Mouse (Mus musculus) midbrain, embryonic 12.5 days (tissue): Measurements from ENCODE around the gene Nepn. TPM values are rescaled to one million over a fixed set of nuclear protein-coding genes. Genes with fewer than 3 reads are reported as not detected.

Experiments
- ATAC-seq: fragments of 200-750 bp; cut with Nextera tagmentation; 2 replicates; pipeline ENCODE4 v1.8.0; 2017; ENCODE audit warnings: low read depth, moderate TSS enrichment, moderate library complexity; ENCODE audit not compliant: low FRiP score
- H3K27ac ChIP-seq: fragments of 300-500 bp; sonication (generic); replicated peaks from 2 replicates; pipeline ENCODE4 v1.5.1; 2016; ENCODE audit warnings: mild to moderate bottlenecking
- H3K27me3 ChIP-seq: fragments of 300-500 bp; sonication (generic); 2 replicates; pipeline ENCODE4 v1.6.1; 2016; ENCODE audit warnings: mild to moderate bottlenecking
- H3K36me3 ChIP-seq: fragments of 300-500 bp; sonication (generic); 2 replicates; pipeline ENCODE4 v1.6.1; 2016
- H3K4me1 ChIP-seq: fragments of 300-500 bp; sonication (generic); 2 replicates; pipeline ENCODE4 v1.6.1; 2016
- H3K4me2 ChIP-seq: fragments of 300-500 bp; sonication (generic); replicated peaks from 2 replicates; pipeline ENCODE4 v1.6.1; 2016; ENCODE audit warnings: mild to moderate bottlenecking, moderate library complexity
- H3K4me3 ChIP-seq: fragments of 300-500 bp; sonication (generic); 2 replicates; pipeline ENCODE4 v1.5.1; 2016; ENCODE audit warnings: mild to moderate bottlenecking
- H3K9ac ChIP-seq: fragments of 300-500 bp; sonication (generic); replicated peaks from 2 replicates; pipeline ENCODE4 v1.6.1; 2016; ENCODE audit warnings: mild to moderate bottlenecking, moderate library complexity
- H3K9me3 ChIP-seq: fragments of 300-500 bp; sonication (generic); 2 replicates; pipeline ENCODE4 v1.6.1; 2016; ENCODE audit warnings: mild to moderate bottlenecking
- WGBS: fragments of 180-500 bp; shearing (Covaris S2); methylation state at CpG from one replicate; pipeline ENCODE4 v1.1.7; 2016; 5-methylcytosine and 5-hydroxymethylcytosine counted together
- polyA plus RNA-seq: library from polyadenylated mRNA; unstranded; fragments of >200 nt; fragmentation: Nextera tagmentation; extraction: Ambion mirVana; gene quantifications from 2 replicates; pipeline ENCODE4 v1.2.1, GENCODE M21; 2016

Gene Nepn
- polyA plus RNA-seq, 1 experiment from 2014 or later: not detected

DNA sequence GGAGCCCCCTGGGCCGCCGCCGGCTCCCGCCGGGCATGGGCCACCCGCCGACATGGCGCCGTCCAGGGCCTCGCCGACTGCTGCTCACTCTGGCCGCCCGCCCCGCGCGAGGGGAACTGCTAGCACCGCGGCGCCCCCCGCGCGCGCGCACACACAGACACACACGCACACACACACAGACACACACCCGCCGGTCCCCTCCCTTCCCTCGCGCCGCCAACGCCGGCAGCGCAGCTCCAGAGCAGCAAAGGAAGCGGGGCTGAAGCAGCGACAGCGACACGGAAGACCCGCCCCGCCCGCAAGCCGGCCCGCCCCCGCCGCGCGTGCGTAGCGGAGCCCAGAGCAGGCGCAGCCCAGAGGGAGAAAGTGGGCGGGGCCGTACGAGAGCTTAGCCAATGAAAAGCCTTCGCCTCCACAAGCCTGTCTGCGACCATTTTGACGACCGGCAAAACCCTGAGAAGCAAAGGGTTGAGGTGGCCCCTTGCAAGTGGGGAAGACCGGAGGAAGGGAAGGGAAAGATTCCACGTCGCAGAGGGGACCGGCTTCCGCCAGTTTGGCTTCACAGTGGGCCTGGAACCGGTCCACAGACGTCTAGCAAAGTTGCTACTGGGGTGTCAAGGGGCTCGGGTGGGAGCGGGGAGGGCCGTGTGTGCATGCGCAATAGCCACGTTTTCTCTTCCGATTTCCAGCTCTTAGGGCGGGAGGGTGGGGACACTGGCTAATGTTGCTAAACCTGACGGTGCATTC is 6.8 kb upstream of the Nepn start, which contains the start of gene Gopc:
Gopc (minus strand) TSS at position 280 of the 747 bp plus-strand sequence.
- Histone ChIP-seq H3K9me3 (no peaks in the 10 kb centered on the region), H3K27ac (peak within 1 kb of the TSS; percentile 96), H3K27me3 (no peaks in the 10 kb centered on the region), H3K4me2 (peak within 1 kb of the TSS; percentile 85), H3K36me3 (no peaks in the 10 kb centered on the region), H3K9ac (peak within 1 kb of the TSS; percentile 88), H3K4me3 (peak within 1 kb of the TSS; percentile 88), H3K4me1 (peaks cover 12% of the 10 kb centered on the region)
- peak; percentile 98 for ATAC-seq
- WGBS: under 1% methylated on average over 67 of the region's 71 CpGs

DNA sequence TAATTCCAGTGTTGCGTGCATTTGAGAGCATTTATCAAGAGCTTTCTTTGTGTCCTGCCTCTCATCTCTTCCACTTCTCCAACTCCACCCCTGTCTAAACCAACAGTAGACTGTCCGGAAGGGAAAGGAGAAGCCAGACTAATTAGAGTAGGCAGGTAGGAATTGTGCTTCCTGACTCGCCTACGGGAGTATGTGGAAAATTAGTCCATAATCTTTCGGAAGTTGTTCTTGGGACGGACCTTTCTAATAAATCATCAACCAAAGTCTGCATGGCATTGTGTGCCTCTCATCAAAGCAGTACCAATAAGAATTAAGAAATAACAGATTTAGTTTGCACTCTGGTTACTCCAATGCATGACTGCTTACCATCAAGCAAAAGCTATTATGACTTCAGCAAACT is 5.8 kb upstream of the Nepn start:
- peak overlapping the region; percentile 88 for H3K4me3 ChIP-seq
- no peaks in the 10 kb centered on the region for H3K36me3 ChIP-seq
- 89% methylated on average over 6 of the region's 6 CpGs for WGBS
- H3K4me2 ChIP-seq: peak overlapping the region; percentile 68
- no peaks in the 10 kb centered on the region for H3K9me3 ChIP-seq
- H3K4me1 ChIP-seq: peaks cover 12% of the 10 kb centered on the region
- no peak overlapping the region for H3K9ac ChIP-seq
- no peak overlapping the region for H3K27ac ChIP-seq
- ATAC-seq: no peak
- no peaks in the 10 kb centered on the region for H3K27me3 ChIP-seq

DNA sequence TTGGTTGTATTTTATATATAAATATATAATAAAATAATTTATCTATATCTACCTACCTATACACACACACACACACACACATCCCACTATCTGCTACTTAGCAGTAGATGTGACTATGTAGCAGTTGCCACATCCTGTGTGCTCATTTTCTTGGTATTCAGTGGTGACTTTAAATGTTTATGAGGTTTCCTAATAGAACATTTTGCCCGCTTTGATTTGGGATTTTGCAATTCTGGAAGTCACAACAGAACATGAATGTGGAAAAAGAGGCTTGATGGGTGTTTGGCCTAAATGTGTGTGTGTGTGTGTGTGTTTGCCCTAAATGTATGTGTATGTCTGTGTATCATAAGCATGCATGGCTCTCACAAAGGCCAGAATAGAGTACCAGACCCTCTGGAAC is 5.2 kb upstream of the Nepn start:
- H3K4me1 ChIP-seq: peaks cover 12% of the 10 kb centered on the region
- H3K36me3 ChIP-seq: no peaks in the 10 kb centered on the region
- 91% methylated on average over 1 of the region's 1 CpGs for WGBS
- no peaks in the 10 kb centered on the region for H3K9me3 ChIP-seq
- no peak overlapping the region for H3K27ac ChIP-seq
- no peak overlapping the region for H3K4me3 ChIP-seq
- no peak for ATAC-seq
- no peaks in the 10 kb centered on the region for H3K27me3 ChIP-seq
- no peak overlapping the region for H3K4me2 ChIP-seq
- no peak overlapping the region for H3K9ac ChIP-seq

DNA sequence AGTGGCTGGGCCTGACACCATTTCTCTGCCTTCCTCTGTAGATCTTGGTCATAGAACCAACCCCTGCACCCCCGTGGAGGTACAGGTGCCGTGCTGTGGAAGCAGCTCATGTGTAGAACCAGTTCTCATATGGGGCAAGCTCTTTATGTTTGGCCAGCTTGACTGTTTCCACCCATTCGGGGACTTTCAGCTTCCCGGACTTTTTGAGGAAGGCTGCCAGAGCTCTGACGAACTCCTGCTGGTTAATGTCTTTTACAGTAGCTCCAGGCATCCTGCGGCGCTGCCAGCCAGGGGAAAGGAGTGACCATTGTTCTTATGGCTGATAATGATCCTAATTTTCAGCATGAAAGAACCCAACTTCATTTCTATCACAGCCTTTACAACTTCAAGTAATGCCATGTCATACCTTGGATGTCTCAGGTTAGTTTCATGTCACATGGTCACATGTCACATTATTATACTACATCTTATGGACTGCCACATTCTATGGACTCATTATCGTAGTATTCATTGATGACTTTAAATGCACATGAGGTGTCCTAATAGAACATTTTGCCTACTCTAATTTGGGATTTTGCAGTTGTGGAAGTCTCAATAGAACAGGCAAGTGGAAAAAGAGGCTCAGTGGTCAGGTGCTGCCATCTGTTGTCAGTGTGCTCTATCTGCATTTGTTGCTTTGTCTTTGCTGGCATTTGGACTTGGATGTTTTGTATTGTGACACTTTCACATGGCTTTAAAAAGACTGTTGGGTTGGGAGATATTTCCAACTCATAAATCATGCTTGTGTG is 3.8 kb upstream of the Nepn start:
- WGBS: 52% methylated on average over 8 of the region's 8 CpGs
- Histone ChIP-seq H3K4me1 (peaks cover 7% of the 10 kb centered on the region), H3K36me3 (no peaks in the 10 kb centered on the region), H3K9ac (no peak overlapping the region), H3K4me3 (no peak overlapping the region), H3K27me3 (no peaks in the 10 kb centered on the region), H3K9me3 (no peaks in the 10 kb centered on the region), H3K4me2 (no peak overlapping the region), H3K27ac (no peak overlapping the region)
- ATAC-seq: no peak

DNA sequence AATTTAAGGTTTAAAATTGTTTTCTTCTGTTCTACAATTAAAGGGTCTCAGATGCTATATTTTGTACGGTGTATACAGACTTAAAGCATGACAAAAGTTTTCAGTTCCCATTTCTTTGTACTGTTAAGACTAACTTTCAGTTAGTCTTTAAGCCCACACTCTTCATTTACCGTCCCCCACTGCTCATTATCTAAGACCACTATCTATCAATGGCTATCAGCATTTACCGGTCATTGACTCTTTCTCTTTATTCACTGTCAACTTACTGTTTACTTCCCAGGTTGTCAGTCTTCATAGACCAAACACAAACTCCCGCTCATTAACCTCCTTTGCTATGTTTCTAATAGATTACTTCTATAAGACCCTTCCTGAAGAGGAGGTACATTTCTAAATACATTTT is 1.6 kb upstream of the Nepn start:
- no peaks in the 10 kb centered on the region for H3K9me3 ChIP-seq
- H3K36me3 ChIP-seq: no peaks in the 10 kb centered on the region
- H3K4me3 ChIP-seq: no peak overlapping the region
- ATAC-seq: no peak
- H3K4me2 ChIP-seq: no peak overlapping the region
- H3K27me3 ChIP-seq: no peaks in the 10 kb centered on the region
- no peak overlapping the region for H3K27ac ChIP-seq
- peaks cover 7% of the 10 kb centered on the region for H3K4me1 ChIP-seq
- 86% methylated on average over 4 of the region's 4 CpGs for WGBS
- H3K9ac ChIP-seq: no peak overlapping the region

DNA sequence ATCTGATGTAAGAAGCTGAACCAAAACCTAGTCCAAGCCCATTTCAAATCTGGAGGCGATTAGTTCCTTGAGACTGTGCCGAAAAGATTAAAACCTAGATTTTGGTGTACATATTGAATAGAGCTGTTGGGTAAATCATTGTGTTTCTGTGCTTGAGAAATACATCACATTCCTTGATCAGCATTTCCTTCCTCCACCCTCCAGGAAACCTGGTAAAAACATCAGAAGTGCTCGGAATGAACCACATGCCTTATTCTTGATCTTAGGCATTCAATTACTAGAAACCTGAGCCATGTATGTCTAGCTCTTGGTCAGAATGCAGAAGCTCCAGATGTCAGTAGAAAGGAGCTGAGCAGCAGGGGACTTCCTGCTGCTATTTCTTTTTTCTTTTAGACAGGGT is 666 bp downstream of the Nepn start:
- H3K27ac ChIP-seq: no peak overlapping the region
- ATAC-seq: no peak

DNA sequence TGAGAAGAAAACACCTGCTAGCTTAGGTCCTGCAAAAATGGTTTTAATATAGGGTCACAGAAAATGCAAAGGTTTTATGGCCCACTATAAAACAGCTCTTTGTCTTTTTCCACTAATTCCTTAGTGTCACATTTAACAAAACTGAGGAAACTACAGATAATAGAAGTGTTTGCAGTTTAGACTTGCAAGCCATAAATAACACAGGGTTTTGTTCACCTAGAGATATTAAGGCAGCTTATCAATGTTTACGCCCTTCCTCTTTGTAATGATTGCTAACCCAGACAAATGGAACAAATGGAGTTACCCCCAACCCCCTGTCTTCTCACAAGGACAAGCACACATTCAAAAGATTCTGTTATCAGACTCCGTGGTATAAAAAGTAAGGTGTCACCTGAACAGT is 2.4 kb downstream of the Nepn start:
- H3K36me3 ChIP-seq: no peaks in the 10 kb centered on the region
- H3K27ac ChIP-seq: no peak overlapping the region
- H3K9me3 ChIP-seq: no peaks in the 10 kb centered on the region
- no peaks in the 10 kb centered on the region for H3K4me1 ChIP-seq
- no peaks in the 10 kb centered on the region for H3K27me3 ChIP-seq
- H3K4me3 ChIP-seq: no peak overlapping the region
- H3K4me2 ChIP-seq: no peak overlapping the region
- 86% methylated on average over 2 of the region's 2 CpGs for WGBS
- H3K9ac ChIP-seq: no peak overlapping the region
- no peak for ATAC-seq

More for the DNA sequence above, 666 bp downstream of the Nepn start:
- no peaks in the 10 kb centered on the region for H3K27me3 ChIP-seq
- H3K9ac ChIP-seq: no peak overlapping the region
- no peaks in the 10 kb centered on the region for H3K4me1 ChIP-seq
- no peaks in the 10 kb centered on the region for H3K9me3 ChIP-seq
- no peak overlapping the region for H3K4me2 ChIP-seq
- no peaks in the 10 kb centered on the region for H3K36me3 ChIP-seq
- 87% methylated on average over 3 of the region's 3 CpGs for WGBS
- H3K4me3 ChIP-seq: no peak overlapping the region

DNA sequence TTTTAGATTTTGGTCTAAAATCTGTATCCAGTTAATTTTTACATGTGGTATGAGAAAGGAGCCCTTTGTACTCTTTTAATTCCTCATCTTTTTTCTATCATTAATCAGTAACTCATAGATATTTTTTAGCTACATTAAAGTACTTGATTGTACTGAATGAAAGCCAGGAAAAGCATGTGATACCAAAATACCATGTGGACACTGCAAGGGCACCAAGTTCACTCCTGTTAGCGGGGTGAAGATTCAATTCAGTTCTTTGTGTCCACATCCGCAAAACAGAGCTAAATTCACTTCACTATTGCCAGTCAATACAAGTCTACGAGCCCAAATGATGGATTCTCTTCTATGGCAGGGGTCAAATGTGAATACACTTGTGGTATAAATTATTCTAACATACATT is 7.9 kb downstream of the Nepn start:
- Histone ChIP-seq H3K9ac (no peak overlapping the region), H3K9me3 (no peaks in the 10 kb centered on the region), H3K4me1 (no peaks in the 10 kb centered on the region), H3K4me2 (no peak overlapping the region), H3K27ac (no peak overlapping the region), H3K27me3 (no peaks in the 10 kb centered on the region), H3K36me3 (no peaks in the 10 kb centered on the region), H3K4me3 (no peak overlapping the region)
- WGBS: 89% methylated on average over 3 of the region's 3 CpGs
- no peak for ATAC-seq

DNA sequence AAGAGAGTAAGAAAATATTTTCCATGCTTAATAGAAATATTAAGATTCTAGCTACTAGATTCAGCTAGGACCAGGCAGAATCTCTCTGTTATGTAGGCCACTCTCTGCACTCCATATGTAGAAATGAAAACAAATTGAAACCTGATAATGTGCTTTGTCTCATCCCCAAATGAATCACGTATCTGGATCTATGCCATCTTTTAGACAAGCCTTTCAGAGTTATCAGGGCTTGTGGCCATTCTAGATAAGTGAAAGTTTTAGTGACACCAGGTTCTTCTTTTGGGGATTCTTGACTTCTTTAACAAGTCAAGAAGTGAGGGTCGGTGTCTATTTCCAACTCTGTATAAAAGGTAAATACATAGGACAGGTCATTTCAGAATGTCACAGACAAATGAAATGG is 9.9 kb downstream of the Nepn start:
- Histone ChIP-seq H3K4me3 (no peak overlapping the region), H3K9ac (no peak overlapping the region), H3K27me3 (no peaks in the 10 kb centered on the region), H3K4me1 (no peaks in the 10 kb centered on the region), H3K27ac (no peak overlapping the region), H3K4me2 (no peak overlapping the region), H3K36me3 (no peaks in the 10 kb centered on the region), H3K9me3 (no peaks in the 10 kb centered on the region)
- no peak for ATAC-seq
- WGBS: 88% methylated on average over 2 of the region's 2 CpGs

DNA sequence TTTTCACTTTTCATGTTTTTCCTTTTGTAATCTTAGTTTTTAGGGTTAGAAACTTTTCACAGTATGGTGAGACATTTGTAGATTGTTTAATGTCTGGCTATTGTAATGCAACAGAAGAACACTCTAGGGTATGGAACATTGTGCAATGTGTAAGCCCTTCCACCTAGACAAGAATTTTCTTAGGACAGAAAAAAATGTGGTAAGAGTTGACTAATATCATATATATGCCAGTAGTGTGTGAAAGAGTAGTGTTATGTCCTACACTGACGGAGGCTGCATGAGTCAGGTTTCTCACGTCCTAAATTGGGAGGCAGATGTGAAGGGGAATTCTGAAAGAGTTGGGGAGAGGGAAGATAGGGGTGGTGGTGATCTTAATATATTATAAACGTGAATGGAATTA is 10.9 kb downstream of the Nepn start:
- Histone ChIP-seq H3K4me3 (no peak overlapping the region), H3K36me3 (no peaks in the 10 kb centered on the region), H3K4me2 (no peak overlapping the region), H3K4me1 (no peaks in the 10 kb centered on the region), H3K9me3 (no peaks in the 10 kb centered on the region), H3K27me3 (no peaks in the 10 kb centered on the region), H3K27ac (no peak overlapping the region), H3K9ac (no peak overlapping the region)
- 68% methylated on average over 3 of the region's 3 CpGs for WGBS
- no peak for ATAC-seq

DNA sequence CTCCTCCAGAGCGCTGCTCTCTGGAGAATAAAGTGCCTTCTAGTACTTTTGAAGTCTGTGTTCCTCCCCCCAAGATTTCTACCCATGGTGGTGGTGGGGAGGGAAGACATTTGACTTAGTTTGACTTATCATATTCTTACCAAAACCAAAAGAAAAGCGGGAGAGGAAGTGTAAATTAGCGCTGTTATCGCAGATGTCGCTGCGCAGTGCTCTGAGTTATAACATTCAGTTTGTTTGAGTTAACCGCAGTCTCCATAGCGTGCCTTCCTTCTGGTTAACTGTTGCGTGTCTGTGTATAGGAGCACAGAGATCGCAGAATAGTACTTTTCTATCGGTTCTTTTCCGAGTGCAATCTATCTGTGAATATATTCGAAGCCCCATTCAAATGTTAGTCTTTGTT is 16.4 kb downstream of the Nepn start:
- Histone ChIP-seq H3K9me3 (no peaks in the 10 kb centered on the region), H3K27ac (no peak overlapping the region), H3K4me2 (no peak overlapping the region), H3K4me1 (no peaks in the 10 kb centered on the region), H3K4me3 (no peak overlapping the region), H3K9ac (no peak overlapping the region), H3K27me3 (no peaks in the 10 kb centered on the region), H3K36me3 (no peaks in the 10 kb centered on the region)
- ATAC-seq: no peak
- WGBS: 89% methylated on average over 13 of the region's 13 CpGs

DNA sequence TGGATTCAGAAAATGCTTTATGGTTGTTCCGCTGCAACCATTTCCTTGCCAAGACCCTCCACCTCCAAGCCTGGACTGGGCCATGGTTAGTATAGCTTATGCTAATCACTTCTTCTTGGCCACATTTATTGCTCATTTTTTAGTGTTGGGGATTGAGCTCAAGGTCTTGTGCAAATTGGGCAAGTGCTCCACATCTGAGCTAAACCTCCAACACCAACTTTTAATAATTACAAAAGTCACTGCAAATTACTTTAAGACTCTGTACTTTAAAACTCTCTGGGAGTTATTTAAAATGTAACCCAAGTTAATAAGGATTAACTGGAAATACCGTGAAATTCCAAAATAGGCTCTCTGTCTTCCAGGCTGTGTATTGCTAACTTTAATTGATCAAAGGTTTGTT is 18.8 kb downstream of the Nepn start:
- no peaks in the 10 kb centered on the region for H3K27me3 ChIP-seq
- 91% methylated on average over 2 of the region's 2 CpGs for WGBS

More for the DNA sequence above, 18.8 kb downstream of the Nepn start:
- no peak overlapping the region for H3K27ac ChIP-seq
- H3K4me3 ChIP-seq: no peak overlapping the region
- no peak overlapping the region for H3K9ac ChIP-seq
- H3K36me3 ChIP-seq: no peaks in the 10 kb centered on the region
- no peaks in the 10 kb centered on the region for H3K9me3 ChIP-seq
- H3K4me2 ChIP-seq: no peak overlapping the region
- no peaks in the 10 kb centered on the region for H3K4me1 ChIP-seq
- no peak for ATAC-seq
